Mouse (Mus musculus): ENCODE measurements at regions not wholly inside any gene's neighbourhood (a gene's known extent, or its start where the extent isn't known, plus 50 kb on each side); places are given as distances from the start of the nearest gene placed in this dataset.

DNA sequence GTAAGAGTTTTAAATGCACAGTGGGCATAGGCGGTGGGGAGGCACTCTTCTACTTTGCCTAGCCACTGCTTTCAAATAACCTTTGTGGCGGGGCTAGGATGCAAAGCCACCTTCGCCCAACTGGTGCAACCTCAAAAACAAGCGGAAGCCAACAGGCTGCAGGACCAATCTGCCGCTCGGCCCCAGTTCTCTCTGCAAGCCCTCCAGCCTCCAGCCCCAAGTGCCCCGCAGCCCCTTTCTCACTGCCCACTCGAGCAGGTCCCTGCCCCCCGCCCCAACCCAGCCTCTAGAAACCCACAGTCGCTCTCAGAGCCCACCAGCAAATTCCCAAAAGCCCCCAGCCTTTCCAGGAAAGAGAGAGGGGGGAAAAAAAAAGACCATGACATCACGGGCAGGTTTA, 89.6 kb upstream of the Ssbp2 start:
- peak; percentile 60 to 61 for DNase-seq

GRCm38 (mm10) chr13:91370886-91371595, 89.0 kb upstream of the Ssbp2 start:
- DNase-seq, result peak; percentile 93 to 96

DNA sequence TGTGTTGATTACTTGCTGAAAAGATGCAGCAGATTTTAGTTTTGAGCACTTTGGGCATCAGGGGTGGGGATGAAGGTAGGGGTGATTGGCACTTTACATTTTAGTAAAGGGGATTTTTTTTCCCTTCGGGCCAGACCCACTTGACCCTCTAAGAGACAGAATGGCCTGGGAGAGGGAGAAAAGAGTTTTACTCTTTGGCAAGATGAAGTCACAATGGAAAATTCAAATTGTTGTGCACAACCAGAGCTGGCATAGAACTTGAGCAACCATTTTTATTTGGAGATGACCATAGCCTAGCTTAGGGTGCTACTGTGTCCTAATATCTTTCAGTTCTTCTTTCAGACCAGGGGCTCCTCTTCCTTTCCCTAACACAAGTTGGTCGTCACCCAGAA, 88.5 kb upstream of the Ssbp2 start:
- no peak for DNase-seq

DNA sequence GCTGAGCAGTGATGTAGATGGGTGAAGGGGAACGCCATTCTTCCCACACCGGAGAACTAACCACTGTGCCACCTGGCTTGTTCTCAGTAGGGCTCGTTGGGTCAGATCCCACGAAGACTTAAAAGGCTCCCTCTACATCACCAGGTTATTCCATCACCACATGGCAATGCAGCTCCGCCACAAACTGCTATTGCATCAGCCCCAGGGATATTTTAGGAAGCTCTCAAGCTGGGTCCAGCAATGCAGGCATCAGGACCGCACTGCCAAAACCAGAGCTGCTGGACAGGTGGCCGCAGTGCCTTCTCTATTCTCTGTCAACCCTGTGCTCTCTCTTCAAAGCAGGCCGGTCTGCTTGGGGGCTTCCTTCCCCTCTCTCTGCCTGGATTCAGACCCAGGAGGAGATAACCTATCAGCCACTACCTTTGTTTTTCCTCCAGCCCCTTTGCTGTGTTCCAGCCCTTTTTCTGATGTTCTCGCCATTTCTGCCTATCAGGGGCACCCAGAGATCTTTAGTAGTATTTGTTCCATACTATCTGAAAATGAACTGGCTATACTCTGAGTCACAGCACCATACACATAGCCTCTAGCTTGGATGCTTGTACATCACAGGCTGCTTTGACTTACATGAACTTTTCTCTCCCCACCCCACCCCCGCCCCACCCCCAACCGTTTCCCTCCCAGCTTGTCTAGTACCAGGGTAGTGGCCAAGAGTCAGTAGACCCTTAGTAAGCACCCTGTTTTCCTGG, 87.8 kb upstream of the Ssbp2 start:
- peak; percentile 24 to 31 for DNase-seq

DNA sequence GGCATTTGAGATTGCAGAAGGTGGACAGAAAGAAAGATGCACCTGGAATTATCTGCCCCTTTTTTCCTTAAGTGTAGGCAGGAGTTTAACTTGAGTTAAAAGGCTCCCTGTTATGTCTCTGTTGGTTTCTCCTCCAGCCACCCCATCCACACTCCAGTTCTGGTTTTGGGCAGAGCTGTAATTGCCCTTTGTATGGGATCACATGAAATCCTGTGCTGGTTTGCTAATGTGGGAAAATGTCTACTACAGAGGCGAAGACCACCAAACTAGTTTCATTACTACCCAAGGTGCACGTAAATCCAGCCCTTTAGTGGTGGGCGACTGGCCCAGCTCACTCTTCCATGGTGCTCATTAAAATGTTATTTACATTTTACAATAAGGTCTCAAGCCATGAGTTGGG, 85.9 kb upstream of the Ssbp2 start:
- peak; percentile 26 to 54 for DNase-seq

GRCm38 (mm10) chr13:91376556-91376955, 83.5 kb upstream of the Ssbp2 start:
- no peak for DNase-seq

DNA sequence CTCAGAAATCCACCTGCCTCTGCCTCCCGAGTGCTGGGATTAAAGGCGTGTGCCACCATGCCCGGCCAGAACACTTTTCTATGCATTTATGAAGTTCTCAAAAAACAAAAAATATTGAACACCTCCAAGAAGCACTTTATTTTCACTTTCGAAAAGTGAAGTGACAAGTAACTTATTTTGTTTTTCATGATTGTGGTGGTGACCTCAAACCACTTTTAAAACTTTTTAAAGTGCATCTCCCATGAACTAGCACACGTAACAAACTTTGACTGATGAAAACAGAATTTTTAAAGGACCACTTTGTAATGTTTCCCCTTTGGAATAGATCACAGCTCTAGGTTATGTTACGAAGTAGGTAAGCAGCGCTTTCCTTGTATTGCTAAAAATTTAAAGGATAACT, 82.7 kb upstream of the Ssbp2 start:
- no peak for DNase-seq

- no peak for DNase-seq
Measured at GRCm38 (mm10) chr13:91377972-91378371, 82.1 kb upstream of the Ssbp2 start.

DNA sequence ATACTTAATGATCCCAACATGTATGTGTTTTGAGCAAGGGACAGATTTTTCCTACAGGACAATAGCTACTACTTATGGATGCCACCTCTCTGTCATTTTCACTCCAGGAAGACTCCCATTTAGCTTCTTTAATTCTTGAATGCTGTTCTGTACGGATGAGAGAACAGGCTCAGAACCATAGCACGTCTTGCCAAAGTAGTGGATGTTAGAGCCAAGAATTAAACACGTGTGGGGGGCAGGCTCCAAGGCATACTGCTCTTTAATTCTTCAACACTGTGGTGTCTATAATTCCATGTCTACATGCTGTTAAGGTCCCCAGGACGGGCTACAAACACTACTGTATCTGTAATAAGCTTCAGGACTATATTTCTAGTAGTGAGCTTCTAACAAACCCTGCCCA, 74.7 kb upstream of the Ssbp2 start:
- peak; percentile 36 to 40 for DNase-seq

DNA sequence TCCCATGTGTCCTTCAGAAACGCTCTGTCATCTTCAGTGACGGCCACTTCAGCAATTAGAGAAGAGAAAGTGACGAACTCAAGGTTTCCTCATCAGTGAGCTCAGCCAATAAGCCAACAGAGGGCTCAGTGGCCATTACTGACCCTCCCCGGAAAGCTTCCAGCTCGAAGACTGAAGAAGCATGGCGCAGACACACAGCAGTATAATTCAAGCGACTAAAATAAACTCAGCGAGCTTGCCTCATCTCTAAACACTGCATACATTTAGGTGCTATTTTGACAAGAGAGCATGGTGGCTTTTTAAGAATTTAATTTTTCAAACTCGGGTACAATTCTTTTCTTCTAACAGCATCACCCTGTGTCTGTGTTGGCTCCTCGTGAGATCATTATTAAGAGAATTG, 72.2 kb upstream of the Ssbp2 start:
- no peak for DNase-seq

DNA sequence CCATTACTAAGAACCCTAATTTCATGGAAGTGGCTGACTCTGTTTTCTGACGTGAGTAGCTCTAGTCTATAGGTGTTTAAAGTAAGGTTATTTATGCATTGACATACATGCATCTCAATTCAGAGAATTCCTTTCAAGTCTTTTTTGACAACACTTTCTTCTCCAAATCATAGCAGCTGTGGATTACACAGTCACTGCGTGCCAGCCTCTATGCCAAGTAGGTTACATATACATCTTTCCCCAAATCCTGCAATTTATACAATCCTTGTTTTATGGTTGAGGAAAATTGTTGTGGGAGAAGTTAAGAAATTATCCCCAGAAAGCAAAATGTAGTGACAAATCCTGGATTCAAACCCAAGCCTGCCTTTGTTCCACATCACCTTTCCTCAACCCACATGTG, 56.5 kb upstream of the Ssbp2 start:
- no peak for DNase-seq

DNA sequence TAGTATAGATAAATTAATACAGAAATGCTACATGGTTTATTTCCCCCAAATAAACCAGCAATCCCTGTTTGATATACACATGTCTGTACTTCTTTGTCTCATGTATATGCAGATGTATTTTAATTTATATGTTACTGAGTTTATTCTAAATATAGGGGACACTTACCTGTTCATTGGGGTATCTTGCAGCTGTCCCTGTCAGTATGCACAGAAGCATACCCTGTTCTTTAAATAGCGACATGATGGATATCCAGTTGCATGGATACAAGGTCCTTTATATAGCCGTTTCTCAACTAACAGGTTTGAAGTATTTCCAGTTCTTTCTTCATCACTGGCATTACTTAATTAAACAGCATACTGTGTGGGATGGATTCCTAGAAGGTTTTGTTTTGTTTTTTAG, 55.1 kb upstream of the Ssbp2 start:
- no peak for DNase-seq

DNA sequence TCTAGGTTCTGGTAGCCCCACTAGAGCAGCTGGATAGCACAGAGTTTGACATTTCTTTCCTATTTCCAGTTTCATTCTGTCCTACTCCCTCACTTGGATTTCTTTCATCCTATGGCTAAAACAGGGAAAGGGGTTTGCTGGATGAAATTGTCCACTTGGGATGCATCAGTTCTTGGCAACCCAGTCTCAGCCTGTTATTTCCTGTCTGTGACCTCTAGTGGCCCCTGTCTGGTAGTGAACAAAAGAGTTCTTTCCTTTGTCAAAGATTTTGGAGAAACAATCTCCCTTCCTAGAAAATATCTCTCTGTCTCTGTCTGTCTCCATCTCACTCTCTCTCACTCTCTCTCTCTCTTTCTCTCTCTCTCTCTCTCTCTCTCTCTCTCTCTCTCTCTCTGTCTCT, 50.0 kb upstream of the Ssbp2 start:
- DNase-seq, result no peak

Data from cerebellum, postnatal 10 days (tissue).